Mouse (Mus musculus): ENCODE data around the gene Wbp2. TPM values are rescaled to one million over a fixed set of nuclear protein-coding genes. Genes with fewer than 3 reads are reported as not detected.

Gene Wbp2
- polyA plus RNA-seq, 2 experiments from 2014 or later = 133 to 265 TPM

Other genes with a start within 250 kb of the Wbp2 start
- gene Myo15b, start 228.6 kb downstream of the Wbp2 start, polyA plus RNA-seq (2017; shearing (Covaris generic)) = not detected
- 1 to 10 TPM in 1 of 2 experiments, under 1 TPM in 1; 0.94 to 1.5 TPM for gene Smim5, start 187.0 kb downstream of the Wbp2 start, polyA plus RNA-seq (2017; shearing (Covaris generic))
- 1 to 10 TPM; 1.9 to 2.8 TPM for gene Smim6, start 175.0 kb downstream of the Wbp2 start, polyA plus RNA-seq (2017; shearing (Covaris generic))
- 10 to 100 TPM; 42.0 to 46.9 TPM for gene Sap30bp, start 153.7 kb downstream of the Wbp2 start, polyA plus RNA-seq (2017; shearing (Covaris generic))
- gene Recql5, start 153.5 kb downstream of the Wbp2 start, polyA plus RNA-seq (2017; shearing (Covaris generic)) = 10 to 100 TPM; 21.9 to 41.9 TPM
- not detected for gene Itgb4, start 112.3 kb downstream of the Wbp2 start, polyA plus RNA-seq (2017; shearing (Covaris generic))
- 10 to 100 TPM; 13.1 to 18.4 TPM for gene Galk1, start 74.3 kb downstream of the Wbp2 start, polyA plus RNA-seq (2017; shearing (Covaris generic))
- gene H3f3b, start 59.0 kb downstream of the Wbp2 start, polyA plus RNA-seq (2017; shearing (Covaris generic)) = 1,000 to 10,000 TPM; 1,562 to 1,754 TPM
- 10 to 100 TPM; 10.4 to 16.1 TPM for gene Unk, start 56.7 kb downstream of the Wbp2 start, polyA plus RNA-seq (2017; shearing (Covaris generic))
- 100 to 1,000 TPM in 1 of 2 experiments, 10 to 100 TPM in 1; 73.8 to 138 TPM for gene Unc13d, start 9.0 kb downstream of the Wbp2 start, polyA plus RNA-seq (2017; shearing (Covaris generic))
- not detected for gene Trim47, start 40.2 kb upstream of the Wbp2 start, polyA plus RNA-seq (2017; shearing (Covaris generic))
- 10 to 100 TPM; 14.4 to 17.9 TPM for gene Trim65, start 44.1 kb upstream of the Wbp2 start, polyA plus RNA-seq (2017; shearing (Covaris generic))
- 10 to 100 TPM; 22.7 to 25.5 TPM for gene Mrpl38, start 51.9 kb upstream of the Wbp2 start, polyA plus RNA-seq (2017; shearing (Covaris generic))
- 1 to 10 TPM; 2.8 to 5.2 TPM for gene Fbf1, start 81.2 kb upstream of the Wbp2 start, polyA plus RNA-seq (2017; shearing (Covaris generic))
- gene Ten1, start 111.9 kb upstream of the Wbp2 start, polyA plus RNA-seq (2017; shearing (Covaris generic)) = 10 to 100 TPM; 44.6 to 49.5 TPM
- 10 to 100 TPM; 16.9 to 24.2 TPM for gene Acox1, start 112.0 kb upstream of the Wbp2 start, polyA plus RNA-seq (2017; shearing (Covaris generic))
- gene Evpl, start 151.1 kb upstream of the Wbp2 start, polyA plus RNA-seq (2017; shearing (Covaris generic)) = not detected
- gene Srp68, start 187.2 kb upstream of the Wbp2 start, polyA plus RNA-seq (2017; shearing (Covaris generic)) = 10 to 100 TPM; 39.5 to 53.9 TPM
- gene Galr2, start 193.9 kb upstream of the Wbp2 start, polyA plus RNA-seq (2017; shearing (Covaris generic)) = not detected
- gene Exoc7, start 220.2 kb upstream of the Wbp2 start, polyA plus RNA-seq (2017; shearing (Covaris generic)) = 100 to 1,000 TPM in 1 of 2 experiments, 10 to 100 TPM in 1; 98.4 to 123 TPM
- gene Foxj1, start 248.4 kb upstream of the Wbp2 start, polyA plus RNA-seq (2017; shearing (Covaris generic)) = not detected

All from CD4-positive, CD25-positive, alpha-beta regulatory T cell, adult 4 months (primary cell).